Mouse (Mus musculus) kidney, embryonic 14.5 days (tissue): ENCODE data around the gene Gm28047. TPM values are rescaled to one million over a fixed set of nuclear protein-coding genes. Genes with fewer than 3 reads are reported as not detected.

ENCODE experiments used
- ATAC-seq: fragments of 200-750 bp; cut with Nextera tagmentation; 2 replicates; pipeline ENCODE4 v1.8.0; 2017; ENCODE audit warnings: moderate number of reproducible peaks, mild to moderate bottlenecking, moderate TSS enrichment, moderate library complexity; ENCODE audit not compliant: low FRiP score, low TSS enrichment
- H3K27ac ChIP-seq: fragments of 300-500 bp; sonication (generic); 2 replicates; pipeline ENCODE4 v1.5.1; 2014; ENCODE audit warnings: low read depth, mild to moderate bottlenecking, low read length, moderate library complexity, mixed read lengths
- H3K27me3 ChIP-seq: fragments of 300-500 bp; sonication (generic); 2 replicates; pipeline ENCODE4 v1.6.1; 2014; ENCODE audit warnings: mild to moderate bottlenecking, low read length; ENCODE audit not compliant: control insufficient read depth, insufficient read depth
- H3K36me3 ChIP-seq: fragments of 300-500 bp; sonication (generic); 2 replicates; pipeline ENCODE4 v1.6.1; 2014; ENCODE audit warnings: low read length, mixed read lengths; ENCODE audit not compliant: control insufficient read depth, insufficient read depth
- H3K4me1 ChIP-seq: fragments of 300-500 bp; sonication (generic); 2 replicates; pipeline ENCODE4 v1.6.1; 2014; ENCODE audit warnings: low read length, mixed read lengths; ENCODE audit not compliant: control insufficient read depth, insufficient read depth
- H3K4me2 ChIP-seq: fragments of 300-500 bp; sonication (generic); replicated peaks from 2 replicates; pipeline ENCODE4 v1.6.1; 2014; ENCODE audit warnings: low read depth, mild to moderate bottlenecking, low read length
- H3K4me3 ChIP-seq: fragments of 300-500 bp; sonication (generic); 2 replicates; pipeline ENCODE4 v1.5.1; 2014; ENCODE audit warnings: mild to moderate bottlenecking, low read length
- H3K9ac ChIP-seq: fragments of 300-500 bp; sonication (generic); 2 replicates; pipeline ENCODE4 v1.6.1; 2014; ENCODE audit warnings: low read depth, mild to moderate bottlenecking, low read length, moderate library complexity
- H3K9me3 ChIP-seq: fragments of 300-500 bp; sonication (generic); 2 replicates; pipeline ENCODE4 v1.6.1; 2016; ENCODE audit warnings: low read length; ENCODE audit not compliant: control insufficient read depth
- WGBS: fragments of 180-500 bp; shearing (Covaris S2); extraction: QIAGEN DNeasy Blood & Tissue Kit; methylation state at CpG from one replicate; pipeline ENCODE4 v1.1.7; 2014; 5-methylcytosine and 5-hydroxymethylcytosine counted together
- polyA plus RNA-seq: library from polyadenylated mRNA; unstranded; fragments of >200 nt; fragmentation: Nextera tagmentation; extraction: Ambion mirVana; gene quantifications from 2 replicates; pipeline ENCODE4 v1.2.1, GENCODE M21; 2014

Gene Gm28047
- polyA plus RNA-seq, 1 experiment from 2014 or later: not detected

DNA sequence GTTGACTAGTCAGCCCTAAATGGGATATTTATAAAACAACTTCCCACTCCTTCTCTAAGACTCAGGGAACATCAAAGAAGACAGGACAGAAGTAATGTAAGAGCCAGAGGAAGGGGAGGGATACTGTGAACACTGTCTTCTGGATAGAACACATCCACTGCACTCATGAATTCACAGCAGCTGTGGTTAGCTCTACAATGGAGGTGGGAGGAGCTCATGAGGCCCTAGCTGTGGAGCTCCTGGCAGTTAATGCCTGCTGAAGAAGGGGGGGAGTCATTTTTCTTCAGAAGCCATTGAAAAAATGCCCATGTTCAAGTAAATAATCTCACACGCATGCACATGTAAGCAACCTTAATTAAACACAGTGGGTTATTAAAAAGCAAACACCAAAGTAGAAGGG is 47.9 kb downstream of the Gm28047 start:
- H3K4me3 ChIP-seq: no peak overlapping the region
- H3K4me1 ChIP-seq: no peaks in the 10 kb centered on the region
- H3K27ac ChIP-seq: no peak overlapping the region
- no peak overlapping the region for H3K4me2 ChIP-seq
- H3K9ac ChIP-seq: no peak overlapping the region
- no peak for ATAC-seq
- WGBS: 87% methylated on average over 1 of the region's 1 CpGs
- H3K9me3 ChIP-seq: no peaks in the 10 kb centered on the region
- no peaks in the 10 kb centered on the region for H3K27me3 ChIP-seq
- H3K36me3 ChIP-seq: no peaks in the 10 kb centered on the region

DNA sequence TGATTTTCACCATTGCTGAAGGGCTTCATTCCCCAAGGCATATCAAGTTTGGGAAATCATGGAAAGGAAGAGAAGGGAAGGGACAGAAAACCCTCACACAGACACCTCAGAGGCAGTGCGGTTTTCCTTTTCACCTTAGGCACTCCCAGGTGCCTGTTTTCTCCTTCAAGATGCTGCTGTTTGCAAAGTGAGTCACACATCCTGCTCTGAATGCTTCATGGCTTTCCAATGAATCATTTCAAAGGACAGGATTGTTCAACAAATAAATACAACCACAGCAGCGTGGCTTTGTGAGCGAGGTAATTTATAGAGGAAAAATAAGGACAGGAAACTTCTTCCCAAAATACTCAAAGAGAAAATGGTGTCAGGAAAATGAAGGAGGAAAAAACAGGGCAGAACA is 52.8 kb downstream of the Gm28047 start:
- H3K4me2 ChIP-seq: no peak overlapping the region
- no peaks in the 10 kb centered on the region for H3K27me3 ChIP-seq
- H3K36me3 ChIP-seq: no peaks in the 10 kb centered on the region
- H3K9ac ChIP-seq: no peak overlapping the region
- H3K4me1 ChIP-seq: no peaks in the 10 kb centered on the region
- no peak overlapping the region for H3K4me3 ChIP-seq
- 23% methylated on average over 3 of the region's 3 CpGs for WGBS
- H3K27ac ChIP-seq: no peak overlapping the region
- H3K9me3 ChIP-seq: no peaks in the 10 kb centered on the region
- ATAC-seq: no peak

DNA sequence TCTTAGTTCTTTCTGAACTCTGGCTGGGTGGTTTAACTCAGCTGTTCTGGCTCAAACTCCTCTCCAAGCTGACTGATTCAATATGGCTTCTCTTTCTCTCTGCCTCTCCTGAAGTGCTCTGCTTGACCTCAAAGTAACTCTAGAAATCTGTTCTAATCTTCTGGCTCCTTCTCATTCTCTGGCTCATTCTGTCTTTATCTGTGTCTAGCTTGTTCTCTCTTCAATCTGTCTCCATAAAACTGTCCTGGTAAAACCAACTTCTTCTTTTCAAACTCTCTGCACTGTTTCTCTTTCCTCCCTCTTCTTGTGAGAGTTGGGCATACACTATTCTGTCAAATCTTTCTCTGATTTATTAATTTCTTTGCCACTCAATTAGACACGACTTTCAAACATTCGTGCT is 57.0 kb downstream of the Gm28047 start:
- 79% methylated on average over 2 of the region's 2 CpGs for WGBS
- Histone ChIP-seq H3K4me2 (no peak overlapping the region), H3K9me3 (no peaks in the 10 kb centered on the region), H3K27me3 (no peaks in the 10 kb centered on the region), H3K4me1 (no peaks in the 10 kb centered on the region), H3K36me3 (peaks cover 3% of the 10 kb centered on the region; the same call in 1 of the 2 replicates), H3K9ac (no peak overlapping the region), H3K27ac (no peak overlapping the region), H3K4me3 (no peak overlapping the region)
- no peak for ATAC-seq

- Histone ChIP-seq H3K9me3 (no peaks in the 10 kb centered on the region), H3K4me3 (no peak overlapping the region), H3K27me3 (no peaks in the 10 kb centered on the region), H3K9ac (no peak overlapping the region), H3K36me3 (peaks cover 8% of the 10 kb centered on the region; the same call in 1 of the 2 replicates), H3K27ac (no peak overlapping the region), H3K4me1 (no peaks in the 10 kb centered on the region), H3K4me2 (no peak overlapping the region)
- no peak for ATAC-seq
- 69% methylated on average over 5 of the region's 5 CpGs for WGBS
Measured at GRCm38 (mm10) chr15:102563681-102564080, 61.2 kb downstream of the Gm28047 start.

DNA sequence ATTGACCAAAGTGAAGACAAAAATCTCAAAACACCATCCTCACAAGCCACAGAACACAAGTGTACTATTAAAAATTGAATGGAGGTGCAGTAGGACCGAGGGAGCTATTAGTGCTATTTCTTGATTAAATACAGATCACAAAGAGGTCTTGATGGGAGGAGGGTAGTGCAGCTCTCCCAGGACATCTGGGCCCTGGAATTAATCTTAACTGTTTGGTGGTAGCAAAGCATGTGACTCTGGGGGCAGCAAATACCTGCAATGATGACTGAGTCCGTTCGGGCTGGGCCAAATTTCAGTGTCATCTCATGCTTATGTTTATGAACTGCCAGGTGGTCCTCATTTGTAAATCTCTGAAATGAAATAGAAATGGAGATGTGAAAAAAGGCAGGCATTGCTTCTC is 61.8 kb downstream of the Gm28047 start:
- Histone ChIP-seq H3K4me3 (no peak overlapping the region), H3K4me2 (no peak overlapping the region), H3K9me3 (no peaks in the 10 kb centered on the region), H3K36me3 (peaks cover 8% of the 10 kb centered on the region; the same call in 1 of the 2 replicates), H3K27me3 (no peaks in the 10 kb centered on the region), H3K27ac (no peak overlapping the region), H3K9ac (no peak overlapping the region), H3K4me1 (no peaks in the 10 kb centered on the region)
- WGBS: 93% methylated on average over 3 of the region's 3 CpGs
- ATAC-seq: no peak

DNA sequence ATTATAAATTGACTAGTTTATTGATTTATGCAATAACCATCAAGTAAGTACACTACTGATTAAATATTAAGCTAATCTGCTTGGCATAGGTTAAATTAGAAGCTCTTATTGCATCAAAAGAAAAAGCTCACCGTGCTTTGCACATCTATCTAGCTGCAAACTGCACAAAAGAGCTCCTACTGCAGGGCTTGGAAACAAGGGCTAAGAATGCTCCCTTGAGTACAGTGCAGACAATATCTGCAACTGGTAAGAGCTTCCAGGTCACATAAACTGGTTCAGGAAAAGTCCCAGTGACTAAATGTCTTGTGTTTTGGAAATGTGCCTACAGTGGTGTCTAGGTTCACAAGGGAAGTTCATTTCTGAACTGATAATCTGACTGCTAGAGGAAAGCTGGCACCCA is 62.4 kb downstream of the Gm28047 start:
- no peaks in the 10 kb centered on the region for H3K9me3 ChIP-seq

GRCm38 (mm10) chr15:102557580-102557979 is 67.3 kb downstream of the Gm28047 start:
- ATAC-seq: no peak
- Histone ChIP-seq H3K9me3 (no peaks in the 10 kb centered on the region), H3K27me3 (no peaks in the 10 kb centered on the region), H3K9ac (no peak overlapping the region), H3K27ac (no peak overlapping the region), H3K4me2 (no peak overlapping the region), H3K4me1 (no peaks in the 10 kb centered on the region), H3K4me3 (no peak overlapping the region), H3K36me3 (peaks cover 39% of the 10 kb centered on the region)

More for the DNA sequence above, 62.4 kb downstream of the Gm28047 start:
- Histone ChIP-seq H3K4me1 (no peaks in the 10 kb centered on the region), H3K27me3 (no peaks in the 10 kb centered on the region), H3K4me3 (no peak overlapping the region), H3K4me2 (no peak overlapping the region), H3K36me3 (peaks cover 8% of the 10 kb centered on the region; the same call in 1 of the 2 replicates), H3K9ac (no peak overlapping the region), H3K27ac (no peak overlapping the region)
- ATAC-seq: no peak
- 93% methylated on average over 1 of the region's 1 CpGs for WGBS

DNA sequence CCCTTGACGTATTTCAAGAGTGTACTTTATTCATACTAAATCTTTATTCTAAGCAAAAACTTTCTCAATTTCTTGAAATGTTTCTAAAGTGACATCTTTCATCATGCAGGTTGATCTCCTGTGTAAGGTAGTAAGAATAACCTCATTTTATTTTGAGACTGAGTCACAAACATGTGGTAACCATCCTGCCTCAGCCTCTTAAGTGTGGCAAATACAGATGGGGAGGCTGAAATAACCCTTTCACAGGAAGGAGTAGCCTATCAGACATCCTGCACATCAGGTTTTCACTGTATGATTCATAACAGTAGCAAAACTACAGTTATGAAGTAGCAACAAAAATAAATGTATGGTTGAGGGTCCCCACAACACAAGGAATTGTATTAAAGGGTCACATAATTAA is 69.3 kb downstream of the Gm28047 start:
- no peak overlapping the region for H3K4me3 ChIP-seq
- H3K36me3 ChIP-seq: peaks cover 51% of the 10 kb centered on the region
- no peak overlapping the region for H3K27ac ChIP-seq
- H3K9ac ChIP-seq: no peak overlapping the region
- H3K4me1 ChIP-seq: no peaks in the 10 kb centered on the region
- no peak overlapping the region for H3K4me2 ChIP-seq
- ATAC-seq: no peak
- no peaks in the 10 kb centered on the region for H3K9me3 ChIP-seq
- no peaks in the 10 kb centered on the region for H3K27me3 ChIP-seq
- 98% methylated on average over 1 of the region's 1 CpGs for WGBS

GRCm38 (mm10) chr15:102552599-102552998 is 72.3 kb downstream of the Gm28047 start:
- H3K4me1 ChIP-seq: no peaks in the 10 kb centered on the region
- WGBS: 96% methylated on average over 5 of the region's 5 CpGs
- no peak overlapping the region for H3K4me2 ChIP-seq
- H3K36me3 ChIP-seq: peaks cover 56% of the 10 kb centered on the region
- H3K27me3 ChIP-seq: no peaks in the 10 kb centered on the region
- H3K4me3 ChIP-seq: no peak overlapping the region
- no peak overlapping the region for H3K27ac ChIP-seq
- no peak overlapping the region for H3K9ac ChIP-seq
- H3K9me3 ChIP-seq: no peaks in the 10 kb centered on the region
- no peak for ATAC-seq

- no peak overlapping the region for H3K4me2 ChIP-seq
- H3K36me3 ChIP-seq: peaks cover 50% of the 10 kb centered on the region
- WGBS: 90% methylated on average over 3 of the region's 3 CpGs
- H3K4me3 ChIP-seq: no peak overlapping the region
- no peaks in the 10 kb centered on the region for H3K27me3 ChIP-seq
- H3K9ac ChIP-seq: no peak overlapping the region
- H3K9me3 ChIP-seq: no peaks in the 10 kb centered on the region
- H3K27ac ChIP-seq: no peak overlapping the region
- H3K4me1 ChIP-seq: no peaks in the 10 kb centered on the region
- no peak for ATAC-seq
Measured at GRCm38 (mm10) chr15:102547478-102547877, 77.4 kb downstream of the Gm28047 start.
